Mouse (Mus musculus) forebrain, embryonic 14.5 days (tissue): ENCODE measurements around the gene Vstm4. TPM values are rescaled to one million over a fixed set of nuclear protein-coding genes. Genes with fewer than 3 reads are reported as not detected.

Experiments used
- ATAC-seq: fragments of 200-750 bp; cut with Nextera tagmentation; 2 replicates; pipeline ENCODE4 v1.8.0; 2017; ENCODE audit warnings: mild to moderate bottlenecking, moderate library complexity
- DNase-seq: peaks from one replicate; pipeline ENCODE4 v3.0.0-alpha.2; 2015; ENCODE audit warnings: low spot score
- H3K27ac ChIP-seq: fragments of 300-500 bp; sonication (generic); 2 replicates; pipeline ENCODE4 v1.5.1; 2014; ENCODE audit warnings: low read depth, mild to moderate bottlenecking, control low read depth, low read length, moderate library complexity
- H3K27me3 ChIP-seq: fragments of 300-500 bp; sonication (generic); replicated peaks from 2 replicates; pipeline ENCODE4 v1.6.1; 2014; ENCODE audit warnings: low read length, control low read depth, mixed read lengths; ENCODE audit not compliant: control insufficient read depth, insufficient read depth
- H3K36me3 ChIP-seq: fragments of 300-500 bp; sonication (generic); 2 replicates; pipeline ENCODE4 v1.6.1; 2014; ENCODE audit warnings: low read length, control low read depth; ENCODE audit not compliant: control insufficient read depth, insufficient read depth
- H3K4me1 ChIP-seq: fragments of 300-500 bp; sonication (generic); 2 replicates; pipeline ENCODE4 v1.6.1; 2014; ENCODE audit warnings: antibody characterized with exemption, low read length, control low read depth; ENCODE audit not compliant: control insufficient read depth, insufficient read depth
- H3K4me2 ChIP-seq: fragments of 300-500 bp; sonication (generic); 2 replicates; pipeline ENCODE4 v1.6.1; 2014; ENCODE audit warnings: mild to moderate bottlenecking, control low read depth, low read length
- H3K4me3 ChIP-seq: fragments of 300-500 bp; sonication (generic); 2 replicates; pipeline ENCODE4 v1.5.1; 2014; ENCODE audit warnings: low read depth, low read length, control low read depth
- H3K9ac ChIP-seq: fragments of 300-500 bp; sonication (generic); 2 replicates; pipeline ENCODE4 v1.6.1; 2014; ENCODE audit warnings: mild to moderate bottlenecking, low read length, control low read depth, moderate library complexity
- H3K9me3 ChIP-seq: fragments of 300-500 bp; sonication (generic); replicated peaks from 2 replicates; pipeline ENCODE4 v1.6.1; 2016; ENCODE audit warnings: low read length, control low read depth, mixed read lengths; ENCODE audit not compliant: control insufficient read depth
- WGBS: fragments of 180-500 bp; shearing (Covaris S2); extraction: QIAGEN DNeasy Blood & Tissue Kit; methylation state at CpG from one replicate; pipeline ENCODE4 v1.1.7; 2014; 5-methylcytosine and 5-hydroxymethylcytosine counted together
- polyA plus RNA-seq: library from polyadenylated mRNA; unstranded; fragments of >200 nt; fragmentation: Nextera tagmentation; extraction: Ambion mirVana; gene quantifications from 2 replicates; pipeline ENCODE4 v1.2.1, GENCODE M21; 2014

Vstm4 gene
- polyA plus RNA-seq, 1 experiment from 2014 or later = 6.0 TPM

GRCm38 (mm10) chr14:32947512-32947911 lies 91.0 kb downstream of the Vstm4 start:
- no peak for DNase-seq
- Histone ChIP-seq H3K4me2 (no peak overlapping the region), H3K9me3 (no peaks in the 10 kb centered on the region), H3K27me3 (no peaks in the 10 kb centered on the region), H3K27ac (no peak overlapping the region), H3K4me1 (peaks cover 11% of the 10 kb centered on the region), H3K9ac (no peak overlapping the region), H3K36me3 (no peaks in the 10 kb centered on the region), H3K4me3 (no peak overlapping the region)
- 96% methylated on average over 2 of the region's 2 CpGs for WGBS
- ATAC-seq = no peak

GRCm38 (mm10) chr14:32950312-32951301 lies 94.1 kb downstream of the Vstm4 start:
- ATAC-seq (peak; percentile 85), DNase-seq (peak; percentile 65)
- Histone ChIP-seq H3K36me3 (no peaks in the 10 kb centered on the region), H3K27me3 (no peaks in the 10 kb centered on the region), H3K9me3 (no peaks in the 10 kb centered on the region), H3K4me1 (peaks cover 11% of the 10 kb centered on the region), H3K27ac (peak overlapping the region; percentile 36; the same call in 1 of the 2 replicates), H3K4me2 (no peak overlapping the region), H3K9ac (no peak overlapping the region), H3K4me3 (no peak overlapping the region)
- 45% methylated on average over 20 of the region's 20 CpGs for WGBS

- peak; percentile 33 for ATAC-seq
- no peaks in the 10 kb centered on the region for H3K36me3 ChIP-seq
- peak; percentile 49 for DNase-seq
- H3K4me1 ChIP-seq = no peaks in the 10 kb centered on the region
- no peak overlapping the region for H3K9ac ChIP-seq
- H3K9me3 ChIP-seq = no peaks in the 10 kb centered on the region
- no peak overlapping the region for H3K4me2 ChIP-seq
- no peak overlapping the region for H3K27ac ChIP-seq
- H3K27me3 ChIP-seq = no peaks in the 10 kb centered on the region
- no peak overlapping the region for H3K4me3 ChIP-seq
- WGBS = 57% methylated on average over 8 of the region's 8 CpGs
Observed at GRCm38 (mm10) chr14:32956486-32956885, 99.9 kb downstream of the Vstm4 start.

GRCm38 (mm10) chr14:32958671-32959070 lies 102.1 kb downstream of the Vstm4 start:
- 82% methylated on average over 8 of the region's 8 CpGs for WGBS
- DNase-seq = no peak

GRCm38 (mm10) chr14:32960481-32960880 lies 103.9 kb downstream of the Vstm4 start:
- Histone ChIP-seq H3K9me3 (no peaks in the 10 kb centered on the region), H3K27me3 (no peaks in the 10 kb centered on the region), H3K27ac (no peak overlapping the region), H3K9ac (no peak overlapping the region), H3K4me1 (no peaks in the 10 kb centered on the region), H3K36me3 (no peaks in the 10 kb centered on the region), H3K4me2 (no peak overlapping the region), H3K4me3 (no peak overlapping the region)
- WGBS = 32% methylated on average over 5 of the region's 5 CpGs
- peak; percentile 74 for DNase-seq
- peak; percentile 10; the same call in 1 of the 2 replicates for ATAC-seq

More at GRCm38 (mm10) chr14:32958671-32959070, 102.1 kb downstream of the Vstm4 start:
- Histone ChIP-seq H3K27ac (no peak overlapping the region), H3K4me1 (no peaks in the 10 kb centered on the region), H3K9me3 (no peaks in the 10 kb centered on the region), H3K4me2 (no peak overlapping the region), H3K9ac (no peak overlapping the region), H3K27me3 (no peaks in the 10 kb centered on the region), H3K36me3 (no peaks in the 10 kb centered on the region), H3K4me3 (no peak overlapping the region)
- no peak for ATAC-seq

GRCm38 (mm10) chr14:32964742-32965141 lies 108.2 kb downstream of the Vstm4 start:
- WGBS = 93% methylated on average over 10 of the region's 10 CpGs
- Histone ChIP-seq H3K4me2 (no peak overlapping the region), H3K4me3 (no peak overlapping the region), H3K9me3 (no peaks in the 10 kb centered on the region), H3K27ac (no peak overlapping the region), H3K36me3 (no peaks in the 10 kb centered on the region), H3K27me3 (no peaks in the 10 kb centered on the region), H3K9ac (no peak overlapping the region), H3K4me1 (no peaks in the 10 kb centered on the region)
- DNase-seq (no peak), ATAC-seq (no peak)

- H3K4me1 ChIP-seq = no peaks in the 10 kb centered on the region
- no peak overlapping the region for H3K27ac ChIP-seq
- no peaks in the 10 kb centered on the region for H3K9me3 ChIP-seq
- DNase-seq (no peak), ATAC-seq (no peak)
- H3K27me3 ChIP-seq = no peaks in the 10 kb centered on the region
- H3K4me2 ChIP-seq = no peak overlapping the region
- no peak overlapping the region for H3K9ac ChIP-seq
- no peaks in the 10 kb centered on the region for H3K36me3 ChIP-seq
- no peak overlapping the region for H3K4me3 ChIP-seq
- WGBS = 77% methylated on average over 9 of the region's 9 CpGs
Observed at GRCm38 (mm10) chr14:32970700-32971099, 114.1 kb downstream of the Vstm4 start.

- no peaks in the 10 kb centered on the region for H3K4me1 ChIP-seq
- 82% methylated on average over 6 of the region's 6 CpGs for WGBS
- ATAC-seq (no peak), DNase-seq (no peak)
- H3K9me3 ChIP-seq = no peaks in the 10 kb centered on the region
- no peaks in the 10 kb centered on the region for H3K27me3 ChIP-seq
- H3K4me2 ChIP-seq = no peak overlapping the region
- H3K9ac ChIP-seq = no peak overlapping the region
- H3K4me3 ChIP-seq = no peak overlapping the region
- no peaks in the 10 kb centered on the region for H3K36me3 ChIP-seq
- no peak overlapping the region for H3K27ac ChIP-seq
Observed at GRCm38 (mm10) chr14:32984176-32984738, 127.7 kb downstream of the Vstm4 start.

- ATAC-seq (no peak), DNase-seq (no peak)
- Histone ChIP-seq H3K27me3 (no peaks in the 10 kb centered on the region), H3K36me3 (no peaks in the 10 kb centered on the region), H3K4me2 (no peak overlapping the region), H3K4me1 (no peaks in the 10 kb centered on the region), H3K27ac (no peak overlapping the region), H3K4me3 (no peak overlapping the region), H3K9ac (no peak overlapping the region), H3K9me3 (no peaks in the 10 kb centered on the region)
- WGBS = 68% methylated on average over 4 of the region's 4 CpGs
Observed at GRCm38 (mm10) chr14:32986659-32987058, 130.1 kb downstream of the Vstm4 start.
